Mouse (Mus musculus) colon, adult 2 months (tissue): ENCODE measurements around the gene Serinc3. TPM values are rescaled to one million over a fixed set of nuclear protein-coding genes. Genes with fewer than 3 reads are reported as not detected.

Experiments used
- polyA plus RNA-seq: library from polyadenylated mRNA; depleted of rRNA; stranded (reverse); fragments of >200 nt; gene quantifications from 2 replicates; pipeline ENCODE4 v1.2.3, GENCODE M21; 2012; rRNA removed

Gene Serinc3
- polyA plus RNA-seq, result 179 and 235 TPM in 2 replicates

DNA sequence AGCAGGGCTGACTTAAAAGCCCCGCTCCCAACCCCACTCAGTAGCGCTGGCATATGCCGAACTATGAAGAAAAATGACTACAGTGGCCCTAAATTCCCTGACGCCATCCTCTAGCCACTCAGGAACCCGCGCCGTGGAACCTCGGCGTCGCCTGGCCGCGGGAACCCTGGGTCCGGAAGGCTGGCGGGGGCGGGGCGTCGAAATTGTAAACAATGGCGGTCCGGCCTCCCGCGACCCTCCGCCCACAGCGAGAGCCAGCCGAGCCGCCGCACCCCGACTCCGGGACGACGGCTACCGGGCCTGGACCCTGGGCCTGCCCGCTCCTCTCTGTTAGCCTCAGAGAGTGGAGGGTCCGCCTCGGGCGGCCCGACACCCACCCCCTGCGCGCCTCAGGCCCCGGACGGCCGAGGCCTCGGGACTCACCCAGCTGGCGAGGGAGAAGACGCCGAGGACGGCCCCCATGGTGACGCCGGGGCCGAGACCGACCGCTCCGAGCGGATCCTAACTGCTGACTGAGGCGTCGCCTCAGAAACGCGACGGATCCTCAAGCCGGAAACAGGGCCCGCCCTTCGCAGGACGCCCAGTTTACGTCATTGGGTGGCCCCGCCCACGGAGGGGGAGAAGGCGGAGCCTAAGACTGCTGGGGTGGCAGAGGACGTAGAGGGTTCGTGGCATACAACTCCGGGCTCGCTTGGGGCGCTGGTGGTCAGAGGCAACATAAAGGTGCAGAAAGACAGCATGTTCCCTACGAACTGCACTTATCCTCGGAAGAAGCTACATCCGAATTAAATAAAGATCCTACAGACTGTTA, at the start of gene Serinc3:
TSS of gene Serinc3 (minus strand) at position 557 of the 811 bp plus-strand sequence.

GRCm38 (mm10) chr2:163657975-163658886, 13.3 kb upstream of the Serinc3 start, which contains the start of gene Pkig:
Gene Pkig (plus strand): TSS chr2:163658386.

DNA sequence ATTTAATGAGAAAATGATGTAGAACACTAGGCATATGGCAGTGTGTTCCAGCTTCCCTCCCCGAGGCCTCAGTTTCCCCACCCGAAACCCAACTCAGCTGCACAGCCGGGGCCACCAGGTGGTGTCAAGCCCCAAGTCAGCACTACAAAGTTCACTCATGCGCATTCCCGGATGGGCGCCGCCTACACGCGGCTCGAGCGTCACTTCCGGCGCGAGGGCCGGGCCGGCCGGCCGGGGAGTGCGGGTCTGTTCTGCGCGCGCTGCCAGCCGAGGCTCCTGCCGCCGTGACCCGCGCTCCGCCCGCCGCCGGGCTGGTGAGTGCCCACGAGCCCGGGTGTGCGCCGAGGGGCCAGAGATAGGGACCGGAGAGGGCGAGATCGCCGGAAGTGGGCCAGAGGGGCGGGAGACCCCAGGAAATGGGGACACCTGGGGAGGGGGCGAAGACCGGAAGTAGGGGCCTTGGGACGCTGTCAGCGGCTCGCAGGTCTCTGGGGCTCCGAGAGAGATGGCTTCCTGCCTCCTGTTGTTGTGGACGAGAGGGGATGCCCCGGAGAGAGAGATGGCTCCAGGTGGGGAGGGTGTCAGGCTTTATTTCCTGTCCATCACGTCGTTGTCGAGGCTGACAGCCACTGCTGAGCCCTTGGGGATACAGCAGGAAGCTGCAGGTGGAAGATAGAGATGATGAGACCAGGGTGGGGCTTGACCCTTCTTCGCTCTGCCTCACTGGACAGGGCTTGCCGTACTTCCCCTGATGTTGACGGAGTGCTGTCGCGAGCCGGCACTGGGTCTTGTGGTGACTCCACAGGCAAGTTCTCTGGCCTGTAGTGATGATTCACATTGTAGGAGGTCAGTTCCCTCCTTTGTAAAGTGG, 42.6 kb downstream of the Serinc3 start, which contains the start of gene Ttpal:
TSS of gene Ttpal (plus strand) at position 214 of the 871 bp plus-strand sequence.

Other genes starting within 250 kb of the Serinc3 start
- gene Jph2, start 247.1 kb downstream of the Serinc3 start, polyA plus RNA-seq, result 66.9 and 78.2 TPM in 2 replicates
- gene Oser1, start 220.4 kb downstream of the Serinc3 start, polyA plus RNA-seq, result 7.3 and 10.6 TPM in 2 replicates
- gene Gdap1l1, start 206.7 kb downstream of the Serinc3 start, polyA plus RNA-seq, result 3.4 and 3.9 TPM in 2 replicates
- gene Fitm2, start 172.5 kb downstream of the Serinc3 start, polyA plus RNA-seq, result 8.9 and 9.1 TPM in 2 replicates
- gene R3hdml, start 152.8 kb downstream of the Serinc3 start, polyA plus RNA-seq, result 0.96 and 1.2 TPM in 2 replicates
- 585 and 658 TPM in 2 replicates for gene Hnf4a, start 138.3 kb downstream of the Serinc3 start, polyA plus RNA-seq
- gene Ttpal, start 42.8 kb downstream of the Serinc3 start, polyA plus RNA-seq, result 15.5 and 21.1 TPM in 2 replicates
- gene Pkig, start 13.3 kb upstream of the Serinc3 start, polyA plus RNA-seq, result 95.9 and 103 TPM in 2 replicates
- 3.3 and 3.9 TPM in 2 replicates for gene Ada, start 105.1 kb upstream of the Serinc3 start, polyA plus RNA-seq
- gene Ccn5, start 175.7 kb upstream of the Serinc3 start, polyA plus RNA-seq, result 0.80 and 2.4 TPM in 2 replicates
- gene Kcnk15, start 208.5 kb upstream of the Serinc3 start, polyA plus RNA-seq, result 0.09 TPM in 1 of 2 replicates, not detected in the other